Mouse (Mus musculus) ES-E14 (cell line): ENCODE results near the gene Slc27a1. TPM values are rescaled to one million over a fixed set of nuclear protein-coding genes. Genes with fewer than 3 reads are reported as not detected.

Experiments
- DNase-seq: peaks from one replicate; pipeline ENCODE4 v3.0.0-alpha.2; 2013; ENCODE audit warnings: low read depth, low spot score
- H3K27ac ChIP-seq: 2 replicates; pipeline ENCODE4 v1.5.1; 2012; ENCODE audit warnings: low read depth, mild to moderate bottlenecking, low read length, moderate library complexity, mixed read lengths; ENCODE audit not compliant: poor library complexity, insufficient read depth, severe bottlenecking
- H3K36me3 ChIP-seq: 2 replicates; pipeline ENCODE4 v1.6.1; 2012; ENCODE audit warnings: mild to moderate bottlenecking, low read length, moderate library complexity, mixed read lengths; ENCODE audit not compliant: control insufficient read depth, poor library complexity, insufficient read depth, severe bottlenecking
- H3K4me1 ChIP-seq, 2 experiments: fragments of 150-350 bp in 1 of 2; sonication (generic) in 1 of 2; 2 replicates each; pipeline ENCODE4 v1.6.1; 2012; ENCODE audit warnings: low read length in 2 of 2, mild to moderate bottlenecking in 1 of 2, mixed read lengths in 1 of 2; ENCODE audit not compliant: control insufficient read depth in 2 of 2, insufficient read depth in 2 of 2, poor library complexity in 1 of 2
- H3K4me3 ChIP-seq, 2 experiments: fragments of 150-350 bp in 1 of 2; sonication (generic) in 1 of 2; 2 replicates each; pipeline ENCODE4 v1.5.1; 2012; ENCODE audit warnings: low read length in 2 of 2, low read depth in 1 of 2, mild to moderate bottlenecking in 1 of 2, mixed read lengths in 1 of 2; ENCODE audit not compliant: insufficient read depth in 1 of 2, poor library complexity in 1 of 2, severe bottlenecking in 1 of 2
- H3K9ac ChIP-seq: 2 replicates; pipeline ENCODE4 v1.6.1; 2012; ENCODE audit warnings: low read depth, mild to moderate bottlenecking, low read length, mixed read lengths; ENCODE audit not compliant: poor library complexity, insufficient read depth, severe bottlenecking
- H3K9me3 ChIP-seq: fragments of 150-350 bp; sonication (generic); 2 replicates; pipeline ENCODE4 v1.6.1; 2012; ENCODE audit warnings: low read depth, mild to moderate bottlenecking, low read length; ENCODE audit not compliant: control insufficient read depth, insufficient read depth
- CHD2 ChIP-seq: IDR thresholded peaks from 2 replicates; pipeline ENCODE4 v1.6.1; 2014; ENCODE audit warnings: mild to moderate bottlenecking, low read depth, low read length, inconsistent platforms
- HCFC1 ChIP-seq: IDR thresholded peaks from 2 replicates; pipeline ENCODE4 v1.6.1; 2012; ENCODE audit warnings: low read length, inconsistent platforms, borderline replicate concordance; ENCODE audit not compliant: insufficient read depth
- MAFK ChIP-seq: IDR thresholded peaks from 2 replicates; pipeline ENCODE4 v1.6.1; 2014; ENCODE audit warnings: mild to moderate bottlenecking, low read depth, low read length, inconsistent platforms; ENCODE audit not compliant: insufficient read depth
- ZC3H11A ChIP-seq: IDR thresholded peaks from 2 replicates; pipeline ENCODE4 v1.6.1; 2012; ENCODE audit warnings: low read depth, mild to moderate bottlenecking, inconsistent platforms, low read length, borderline replicate concordance
- ZNF384 ChIP-seq: IDR thresholded peaks from 2 replicates; pipeline ENCODE4 v1.6.1; 2012; ENCODE audit warnings: low read depth, low read length, inconsistent platforms
- in situ Hi-C, 2 experiments: fragments of 600-800 bp; cut with MboI; formaldehyde crosslinking; loops; one replicate each; pipeline ENCODE4 v1.15.1; 2025; ENCODE audit warnings: low sequenced_read_pairs in 2 of 2, inconsistent platforms in 1 of 2; ENCODE audit not compliant: unreplicated experiment in 2 of 2
- total RNA-seq: library from RNA; depleted of rRNA; stranded (reverse); fragments of 300-350 nt; gene quantifications from 2 replicates; pipeline ENCODE4 v1.2.3, GENCODE M21; 2012

Gene Slc27a1
- total RNA-seq, 1 experiment: 24.5 TPM

- no peak overlapping the region for H3K4me3 ChIP-seq
- DNase-seq: no peak
- TF ChIP-seq MAFK: peak; percentile 53; the same call in 1 of the 2 replicates
- TF ChIP-seq HCFC1: no peak
- no peak for TF ChIP-seq ZNF384
- TF ChIP-seq ZC3H11A: no peak
- no peak for TF ChIP-seq CHD2
- no peaks in the 10 kb centered on the region for H3K9me3 ChIP-seq
- H3K4me1 ChIP-seq: peaks cover 0 to 11% of the 10 kb centered on the region in 2 experiments; a peak in 2 of 4 replicates
- in situ Hi-C loops: no loop called here
- no peak overlapping the region for H3K9ac ChIP-seq
- H3K27ac ChIP-seq: no peak overlapping the region
- no peaks in the 10 kb centered on the region for H3K36me3 ChIP-seq
These were observed 6.3 kb downstream of the Slc27a1 start for GRCm38 (mm10) chr8:71575020-71575419.

- Histone ChIP-seq H3K9ac (no peak overlapping the region), H3K4me1 (peaks cover 0 to 16% of the 10 kb centered on the region in 2 experiments; a peak in 1 of 4 replicates), H3K9me3 (no peaks in the 10 kb centered on the region), H3K27ac (no peak overlapping the region), H3K36me3 (peaks cover 3% of the 10 kb centered on the region; the same call in 1 of the 2 replicates), H3K4me3 (no peak overlapping the region)
- in situ Hi-C loops: no loop called here
- TF ChIP-seq ZC3H11A (no peak), MAFK (no peak), CHD2 (no peak), HCFC1 (no peak), ZNF384 (no peak)
- DNase-seq: no peak
These were observed 9.2 kb downstream of the Slc27a1 start for GRCm38 (mm10) chr8:71577856-71578387.

- Histone ChIP-seq H3K9ac (no peak overlapping the region), H3K4me3 (no peak overlapping the region; a peak in 1 of 4 replicates), H3K4me1 (peaks cover 0 to 16% of the 10 kb centered on the region in 2 experiments; a peak in 1 of 4 replicates), H3K9me3 (no peaks in the 10 kb centered on the region), H3K27ac (no peak overlapping the region), H3K36me3 (peaks cover 3% of the 10 kb centered on the region; the same call in 1 of the 2 replicates)
- in situ Hi-C loops: no loop called here
- TF ChIP-seq ZC3H11A: no peak
- TF ChIP-seq HCFC1: no peak
- TF ChIP-seq MAFK: no peak
- TF ChIP-seq ZNF384: no peak
- no peak for TF ChIP-seq CHD2
- DNase-seq: no peak
These were observed 10.3 kb downstream of the Slc27a1 start for GRCm38 (mm10) chr8:71579009-71579408.

DNA sequence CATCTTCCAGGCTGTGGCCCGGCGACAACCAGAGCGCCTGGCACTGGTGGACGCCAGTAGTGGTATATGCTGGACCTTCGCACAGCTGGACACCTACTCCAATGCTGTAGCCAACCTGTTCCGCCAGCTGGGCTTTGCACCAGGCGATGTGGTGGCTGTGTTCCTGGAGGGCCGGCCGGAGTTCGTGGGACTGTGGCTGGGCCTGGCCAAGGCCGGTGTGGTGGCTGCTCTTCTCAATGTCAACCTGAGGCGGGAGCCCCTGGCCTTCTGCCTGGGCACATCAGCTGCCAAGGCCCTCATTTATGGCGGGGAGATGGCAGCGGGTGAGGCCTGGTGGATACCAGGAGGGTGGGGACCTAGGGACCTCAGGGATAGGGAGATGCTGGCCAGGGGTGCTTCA is 10.8 kb downstream of the Slc27a1 start:
- Histone ChIP-seq H3K4me3 (peak overlapping the region; percentile 17 to 33; a peak in 3 of 4 replicates), H3K27ac (no peak overlapping the region), H3K4me1 (peaks cover 0 to 16% of the 10 kb centered on the region in 2 experiments; a peak in 1 of 4 replicates), H3K9ac (peak overlapping the region; percentile 45), H3K9me3 (no peaks in the 10 kb centered on the region), H3K36me3 (peaks cover 5% of the 10 kb centered on the region; the same call in 1 of the 2 replicates)
- DNase-seq: no peak
- TF ChIP-seq HCFC1 (no peak), CHD2 (no peak), ZNF384 (no peak), ZC3H11A (no peak), MAFK (no peak)
- in situ Hi-C loops: no loop called here
